Mouse (Mus musculus): ENCODE results near the gene Zfp747.
"Not testable (repeated sequence)": the region's sequence is repeated elsewhere in the genome, so short reads cannot be mapped to it uniquely, and the experiment has no call there.

Gene Zfp747

DNA sequence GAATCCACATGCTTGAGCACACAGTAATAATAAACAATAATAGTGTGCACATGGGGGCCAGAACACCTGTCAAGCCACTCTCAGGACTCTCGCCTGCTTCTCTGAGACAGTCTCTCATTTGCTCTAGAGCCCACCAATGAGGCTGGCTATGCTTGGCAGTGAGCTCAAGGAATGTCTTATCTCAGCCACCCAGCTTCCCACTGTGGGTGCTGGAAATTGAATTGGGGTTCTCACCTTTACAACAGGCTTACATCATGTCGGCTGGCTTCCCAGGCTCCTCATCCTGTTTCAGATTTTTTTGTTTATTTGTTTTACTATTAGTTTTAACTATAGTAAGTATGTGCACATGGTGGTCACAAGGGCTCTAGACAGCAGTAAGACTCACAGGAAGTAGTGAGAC is 4.6 kb downstream of the Zfp747 start:
- no peak for DNase-seq (ENCODE audit: low spot score)

DNA sequence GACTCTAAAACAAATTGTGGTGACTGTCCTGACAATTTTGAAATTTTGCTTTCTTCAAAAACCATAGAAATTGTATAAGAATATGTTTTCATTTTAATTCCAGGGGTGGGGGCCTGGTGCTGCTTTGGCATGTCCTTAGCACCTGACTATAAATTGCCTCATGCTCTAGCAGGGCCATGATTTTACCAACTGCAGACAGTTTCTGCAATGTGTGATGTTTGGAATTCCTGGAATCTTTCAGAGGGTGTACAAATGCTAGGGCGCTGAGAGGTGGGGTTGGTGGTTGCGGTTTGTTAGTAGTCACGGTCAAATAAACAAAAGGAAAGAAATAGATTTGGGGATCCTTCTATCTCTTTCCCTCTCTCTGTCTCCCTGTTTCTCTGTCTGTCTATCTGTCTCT is 9.6 kb downstream of the Zfp747 start:
- no peak for DNase-seq (ENCODE audit: low spot score)

DNA sequence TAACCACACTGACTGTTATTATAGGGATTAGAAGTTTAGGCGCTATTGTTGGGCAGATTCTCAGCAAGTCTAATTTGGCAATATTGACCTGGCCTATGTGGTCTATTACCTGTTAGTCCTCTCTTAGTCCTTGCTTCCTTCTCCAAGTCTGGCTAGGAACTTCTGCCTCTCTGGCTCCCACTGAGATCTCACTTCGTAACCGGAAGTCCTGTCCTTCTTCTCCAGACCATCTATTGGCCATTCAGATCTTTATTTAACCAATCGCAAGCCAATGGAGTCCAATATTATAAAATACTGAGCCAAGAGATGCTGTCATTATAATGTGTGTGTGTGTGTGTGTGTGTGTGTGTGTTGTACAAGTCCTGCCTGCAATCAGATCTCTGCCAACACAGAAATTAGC is 11.7 kb downstream of the Zfp747 start:
- DNase-seq (ENCODE audit: low spot score), result no peak

DNA sequence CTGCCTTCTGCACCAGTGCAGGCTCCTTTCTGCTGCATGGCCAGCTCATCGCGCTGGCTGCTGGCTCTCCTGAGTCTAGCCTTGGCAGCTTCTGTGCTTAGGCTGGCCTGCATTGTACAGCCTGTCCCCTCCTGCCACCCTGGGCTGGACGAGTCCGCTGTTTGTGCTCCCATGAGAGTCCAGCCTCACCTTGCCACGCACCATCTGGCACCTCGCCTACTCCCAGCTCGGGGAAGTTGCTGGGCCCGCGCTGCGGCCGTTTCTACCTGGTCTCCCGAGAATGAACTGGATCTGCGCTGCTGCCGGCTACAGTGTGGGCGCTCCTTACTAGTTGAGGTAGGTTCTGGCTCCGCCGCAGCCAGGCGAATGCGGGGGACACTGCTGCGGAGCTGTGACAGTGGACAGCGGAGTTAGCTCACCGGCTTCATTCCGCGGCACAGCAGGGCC is 12.4 kb downstream of the Zfp747 start:
- DNase-seq (ENCODE audit: low spot score), result no peak

DNA sequence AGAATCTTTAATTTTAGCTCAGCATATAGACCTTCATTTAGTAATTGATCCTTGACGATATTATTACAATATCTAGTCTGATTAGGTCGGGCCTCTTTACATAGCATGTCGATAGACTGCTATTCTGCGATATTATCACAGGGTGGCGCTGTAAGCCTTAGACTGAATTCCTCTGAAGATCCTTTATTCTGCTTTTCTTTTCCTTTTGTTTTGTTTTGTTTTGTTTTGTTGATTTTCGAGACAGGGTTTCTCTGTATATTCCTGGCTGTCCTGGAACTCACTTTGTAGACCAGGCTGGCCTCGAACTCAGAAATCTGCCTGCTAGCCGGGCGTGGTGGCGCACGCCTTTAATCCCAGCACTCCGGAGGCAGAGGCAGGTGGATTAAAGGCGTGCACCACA is 13.4 kb downstream of the Zfp747 start:
- not testable (repeated sequence) for DNase-seq (ENCODE audit: low spot score)

DNA sequence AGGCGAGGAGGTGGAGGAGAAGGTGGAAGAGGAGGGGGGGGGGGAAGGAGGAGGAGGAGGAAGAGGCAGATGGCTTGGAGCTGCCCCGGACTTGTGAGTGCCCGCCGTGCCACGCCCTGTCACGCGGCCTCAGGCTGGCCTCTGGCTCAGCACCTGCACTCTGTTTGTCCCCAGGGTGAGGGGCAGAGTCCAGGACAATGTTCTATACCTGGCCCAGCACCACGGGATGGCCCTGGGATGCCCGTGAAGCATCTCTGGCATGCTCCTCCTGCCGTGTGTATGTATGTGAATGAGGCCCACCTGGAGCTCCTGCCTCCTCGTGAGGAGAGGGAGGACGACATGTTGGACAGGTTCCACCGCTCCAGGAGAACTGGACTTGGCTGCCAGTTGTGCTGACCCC is 14.4 kb downstream of the Zfp747 start:
- no peak for DNase-seq (ENCODE audit: low spot score)

DNA sequence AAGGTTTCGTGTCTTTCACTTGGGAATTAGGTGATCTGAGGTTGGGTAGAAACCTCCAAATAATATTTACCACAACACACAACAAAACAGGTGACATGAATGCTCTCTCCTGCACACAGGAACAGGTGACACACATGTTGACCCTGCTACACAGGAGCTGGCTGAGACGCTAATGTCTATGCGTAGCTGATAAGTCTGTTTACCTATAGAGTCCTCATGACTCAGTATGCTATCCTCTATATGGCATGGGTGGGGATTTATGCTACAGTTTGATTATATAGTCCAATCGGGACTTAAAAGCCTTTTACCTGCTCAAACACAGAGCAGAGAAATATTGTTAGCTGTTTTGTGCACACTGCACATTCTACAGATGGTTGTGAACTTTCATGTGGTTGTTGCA is 15.6 kb downstream of the Zfp747 start:
- DNase-seq (ENCODE audit: low spot score), result no peak

DNA sequence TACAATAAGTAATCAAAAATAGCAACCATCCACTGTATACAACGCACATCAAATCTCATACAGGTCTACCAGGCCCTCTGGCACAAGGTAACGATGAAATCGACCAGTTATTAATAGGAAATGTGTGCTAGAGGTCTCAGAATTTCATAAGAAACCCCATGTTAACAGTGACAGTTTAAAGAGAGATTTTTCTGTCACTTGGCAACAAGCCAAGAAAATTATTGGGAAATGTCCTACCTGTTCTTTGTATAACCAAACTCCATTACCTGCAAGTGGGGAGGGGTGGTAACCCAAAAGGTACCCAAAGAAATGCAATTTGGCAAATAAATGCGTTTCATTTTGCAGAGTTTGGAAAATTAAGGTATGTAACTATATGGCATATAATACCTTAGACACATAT is 17.4 kb downstream of the Zfp747 start:
- no peak for DNase-seq (ENCODE audit: low spot score)

DNA sequence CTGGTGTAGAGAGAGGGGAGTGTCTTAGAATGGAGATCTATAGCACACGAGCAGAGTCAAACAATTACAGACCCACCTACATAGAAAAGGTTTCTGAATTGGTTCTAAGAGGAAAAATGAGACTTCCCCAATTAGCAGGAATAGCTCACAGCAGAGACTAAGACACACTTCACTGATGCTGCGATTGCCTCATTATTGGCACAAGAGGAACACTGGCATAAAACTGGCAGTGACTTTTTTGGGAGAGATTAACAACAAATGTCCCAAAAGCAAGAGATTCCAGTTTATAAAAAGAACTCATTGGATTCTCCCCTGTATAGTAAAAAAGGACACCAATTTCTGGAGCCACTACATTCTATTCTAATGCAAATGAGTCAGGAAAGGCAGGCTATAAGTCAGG is 18.0 kb downstream of the Zfp747 start:
- no peak for DNase-seq (ENCODE audit: low spot score)

DNA sequence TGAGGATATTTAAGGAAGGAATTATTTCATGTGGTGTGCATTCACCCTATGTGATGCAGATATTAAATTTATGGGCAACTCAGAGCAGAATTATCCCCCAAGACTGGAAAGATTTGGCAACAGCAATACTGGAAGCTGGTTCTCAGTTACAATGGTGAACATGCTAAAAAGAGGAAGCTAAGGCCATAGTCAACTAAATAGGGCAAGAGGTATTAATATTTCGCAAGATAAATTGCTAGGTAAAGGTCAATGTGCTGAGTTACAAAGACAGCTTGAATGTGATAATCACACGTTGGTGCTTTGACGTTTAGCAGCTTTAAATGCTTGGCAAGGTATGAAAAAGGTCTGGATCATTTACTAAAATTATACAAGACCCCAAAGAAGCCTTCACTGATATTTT is 20.1 kb downstream of the Zfp747 start:
- no peak for DNase-seq (ENCODE audit: low spot score)

DNA sequence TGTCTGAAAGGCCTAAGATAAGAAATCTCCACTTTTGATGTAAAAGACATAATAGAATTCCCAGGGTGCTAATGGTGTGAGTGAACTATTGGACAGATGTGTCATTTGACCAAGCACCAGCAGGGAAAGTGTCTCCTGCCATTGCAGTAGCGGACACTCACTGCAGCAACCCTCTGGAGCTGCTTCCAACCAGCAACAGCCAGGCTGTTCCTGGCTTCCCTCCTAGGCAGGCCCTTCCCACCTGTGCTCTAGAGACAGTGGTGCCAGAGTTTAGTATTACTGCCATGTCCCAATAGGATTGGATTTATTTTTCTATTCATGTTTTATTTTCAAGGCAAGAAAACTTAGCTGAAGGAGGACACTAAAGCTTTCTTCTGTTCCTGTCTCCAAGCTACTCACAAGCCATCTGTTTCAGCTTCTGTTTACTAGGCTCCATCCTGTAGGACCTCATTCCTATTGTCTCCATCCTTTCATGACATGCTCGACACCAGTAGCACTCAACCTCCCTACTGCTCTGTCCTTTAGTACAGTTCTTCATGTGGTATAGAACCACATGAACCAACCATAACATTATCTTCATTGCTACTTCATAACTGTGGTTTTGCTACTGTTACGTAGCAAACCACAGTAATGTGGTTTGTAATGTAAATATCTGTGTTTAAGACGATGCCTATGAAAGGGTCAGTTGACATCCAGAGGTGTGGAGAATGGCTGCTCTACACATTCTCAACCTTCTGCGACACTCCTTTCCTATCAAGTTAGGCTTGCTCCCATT is 24.4 kb downstream of the Zfp747 start:
- DNase-seq (ENCODE audit: low spot score), result no peak

DNA sequence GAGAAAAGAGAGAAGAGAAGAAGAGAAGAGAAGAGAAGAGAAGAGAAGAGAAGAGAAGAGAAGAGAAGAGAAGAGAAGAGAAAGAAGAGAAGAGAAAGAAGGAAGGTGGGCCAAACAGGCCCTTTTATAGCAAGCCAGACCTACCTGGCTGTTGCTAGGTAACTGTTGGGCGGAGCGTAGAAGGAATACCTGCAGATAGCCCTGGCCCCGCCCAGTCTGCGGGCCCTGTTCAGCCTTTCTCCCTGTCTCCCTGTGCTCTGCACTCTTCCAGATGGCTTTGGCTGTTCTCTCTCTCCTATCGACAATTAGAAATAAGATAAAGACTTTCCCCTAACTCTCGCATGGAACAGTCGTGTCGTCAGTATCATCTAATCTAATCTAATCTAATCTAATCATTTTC is 29.2 kb downstream of the Zfp747 start:
- DNase-seq (ENCODE audit: low spot score), result peak; percentile 61

DNA sequence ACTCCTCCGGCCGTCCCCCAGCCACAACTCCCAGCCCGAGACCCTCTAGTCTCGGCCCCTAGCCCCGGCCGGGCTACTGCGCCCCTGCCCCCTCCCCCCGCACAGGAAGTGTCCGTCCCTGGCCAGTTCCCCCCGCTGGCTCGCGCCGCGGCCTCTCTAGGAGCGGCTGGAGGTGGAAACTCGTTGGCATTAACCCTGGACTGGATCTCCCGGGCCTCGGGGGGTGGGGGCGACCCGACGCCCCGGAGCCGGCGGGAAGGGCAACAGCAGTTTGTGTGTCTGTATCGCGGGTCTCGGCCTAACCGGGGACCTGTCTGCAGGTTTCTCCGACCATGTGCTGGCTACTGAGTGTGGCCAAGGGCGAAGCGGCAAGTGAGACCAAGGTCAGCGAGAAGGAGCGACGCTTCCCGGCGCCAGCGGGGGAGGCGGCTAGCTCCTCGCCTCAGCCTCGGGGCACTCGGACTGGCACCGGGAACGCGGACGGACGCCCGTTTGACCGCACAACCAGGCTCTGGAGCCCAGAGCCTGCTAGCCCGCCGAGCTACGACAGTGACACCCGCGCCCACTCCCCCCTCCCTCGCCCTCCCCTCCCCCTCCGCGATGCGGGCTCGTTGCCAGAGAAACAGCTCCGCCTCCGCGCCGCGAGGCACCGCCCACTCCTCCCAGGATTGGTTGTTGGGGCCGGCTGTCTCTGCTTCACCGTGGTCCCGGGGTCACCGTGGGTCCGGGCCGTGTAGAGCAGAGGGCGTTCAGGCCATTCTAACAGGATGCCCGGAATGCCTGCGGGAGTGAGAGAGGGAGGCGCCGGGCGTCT is 30.1 kb downstream of the Zfp747 start, which contains the start of gene Zfp768:
TSS of gene Zfp768 (minus strand) at position 78 of the 814 bp plus-strand sequence.
- DNase-seq (ENCODE audit: low spot score), result peak; percentile 94

DNA sequence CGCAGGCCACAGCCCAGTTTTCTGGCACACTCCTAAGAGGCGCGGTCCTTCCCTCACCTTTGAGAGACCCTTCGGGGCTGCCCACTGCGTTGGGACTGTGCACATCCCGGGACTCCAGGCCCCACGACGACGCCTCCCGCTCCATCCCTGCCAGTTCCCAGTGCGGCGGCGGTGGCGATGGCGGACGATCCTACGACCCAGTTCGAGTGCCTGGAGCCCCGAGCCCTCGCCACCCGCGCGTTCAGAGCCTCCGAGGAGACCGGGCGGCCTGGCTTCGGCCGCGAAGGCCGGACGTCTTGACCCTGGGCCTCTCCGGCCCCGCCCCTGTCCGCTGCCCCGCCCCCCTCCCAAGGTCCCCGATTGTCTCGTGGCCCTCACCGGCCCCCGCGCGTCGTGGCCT is 30.8 kb downstream of the Zfp747 start:
- DNase-seq (ENCODE audit: low spot score), result no peak

DNA sequence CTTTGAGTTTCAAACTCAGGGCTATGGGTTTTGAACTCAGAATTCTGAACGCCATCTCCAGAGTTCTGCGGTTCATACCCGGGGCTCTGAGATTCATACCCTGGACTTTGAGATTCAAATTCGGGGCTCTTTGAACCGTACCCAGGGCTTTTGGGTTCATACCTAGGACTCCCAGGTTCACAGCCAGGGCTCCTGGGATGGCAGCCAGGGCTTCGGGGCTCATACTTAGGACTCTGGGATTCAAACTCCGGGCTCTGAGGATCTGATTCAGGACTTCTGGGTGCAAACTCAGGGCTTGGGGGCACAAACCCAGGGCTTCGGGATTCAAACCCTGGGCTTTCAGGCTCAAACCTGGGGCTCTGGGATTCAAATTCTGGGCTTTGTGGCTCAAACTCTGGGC is 31.5 kb downstream of the Zfp747 start:
- no peak for DNase-seq (ENCODE audit: low spot score)

DNA sequence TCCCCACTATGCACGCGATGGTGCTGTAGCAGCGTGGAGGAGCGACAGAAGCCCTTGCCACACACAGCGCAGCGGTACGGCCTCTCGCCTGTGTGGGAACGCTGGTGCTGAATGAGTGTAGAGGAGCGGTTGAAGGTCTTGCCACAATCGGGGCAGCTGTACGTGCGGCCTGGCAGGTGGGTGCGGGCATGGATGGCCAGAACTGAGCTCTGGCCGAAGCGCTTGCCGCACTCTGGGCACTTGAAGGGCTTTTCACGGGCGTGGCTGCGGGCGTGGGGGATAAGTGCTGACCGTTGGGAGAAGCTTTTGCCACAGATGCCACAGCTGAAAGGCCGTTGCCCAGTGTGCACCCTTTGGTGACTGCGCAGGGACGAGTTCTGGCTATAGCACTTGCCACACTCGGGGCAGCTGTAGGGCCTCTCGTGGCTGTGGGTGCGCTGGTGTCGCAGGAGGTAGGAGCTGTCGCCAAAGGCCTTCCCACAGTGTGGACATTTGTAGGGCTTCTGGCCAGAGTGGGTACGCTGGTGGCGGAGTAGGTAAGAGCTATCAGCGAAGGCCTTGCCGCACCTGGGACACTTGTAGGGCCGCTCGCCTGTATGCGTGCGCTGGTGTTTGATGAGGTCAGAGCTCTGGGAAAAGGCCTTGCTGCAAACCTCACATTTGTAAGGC is 32.4 kb downstream of the Zfp747 start:
- no peak for DNase-seq (ENCODE audit: low spot score)

DNA sequence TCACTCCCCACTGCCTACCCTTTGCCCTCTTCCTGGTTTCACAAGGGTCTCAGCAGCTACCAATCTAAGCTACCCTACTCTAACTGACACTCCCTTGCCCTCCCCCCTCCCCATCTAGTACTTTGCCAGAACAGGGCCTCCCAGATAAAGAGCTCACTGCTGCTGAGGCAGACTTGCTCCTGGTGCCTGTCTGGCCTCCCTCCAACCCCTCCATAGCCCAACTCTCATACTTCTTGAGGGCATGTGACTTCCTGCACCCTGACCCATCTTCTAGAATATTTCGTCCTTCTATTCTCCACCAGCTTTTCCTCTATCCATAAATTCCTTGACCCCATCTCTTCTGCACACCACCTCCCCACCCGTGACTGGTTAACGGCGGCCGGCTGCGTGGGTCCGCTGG is 33.0 kb downstream of the Zfp747 start:
- no peak for DNase-seq (ENCODE audit: low spot score)

DNA sequence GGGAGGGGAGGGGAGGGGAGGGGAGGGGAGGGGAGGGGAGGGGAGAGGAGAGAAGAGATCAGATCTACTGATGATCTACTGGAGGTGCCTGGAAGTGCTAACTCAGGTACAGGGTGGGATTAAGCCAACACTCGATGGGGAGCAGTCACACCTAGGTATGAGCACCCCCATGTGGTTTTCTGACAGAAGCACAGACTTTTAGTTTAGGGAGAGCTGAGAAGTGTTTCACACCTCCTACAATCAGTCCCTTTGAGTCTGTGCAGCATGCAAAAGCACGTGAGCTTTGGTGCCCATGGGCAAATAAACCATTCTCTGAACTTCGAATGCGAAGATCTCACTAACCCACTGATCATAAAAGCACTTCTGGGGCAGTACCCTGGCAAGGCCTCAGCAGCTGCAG is 33.5 kb downstream of the Zfp747 start:
- DNase-seq (ENCODE audit: low spot score), result no peak

DNA sequence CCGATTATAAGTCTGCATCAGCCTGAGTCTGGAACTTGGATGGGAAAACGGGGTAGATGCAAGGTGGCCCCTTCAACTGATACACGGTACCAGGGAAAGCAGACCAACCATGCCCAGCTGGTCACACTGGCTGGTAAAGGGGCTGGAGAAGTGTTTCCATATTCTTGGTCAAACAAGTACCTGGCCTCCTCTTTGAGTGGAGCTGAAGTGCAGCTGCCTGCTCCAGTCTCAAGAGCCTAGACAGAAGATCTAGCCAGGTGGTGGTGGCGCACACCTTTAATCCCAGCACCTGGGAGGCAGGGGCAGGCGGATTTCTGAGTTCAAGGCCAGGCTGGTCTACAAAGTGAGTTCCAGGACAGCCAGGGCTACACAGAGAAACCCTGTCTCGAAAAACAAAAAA is 34.0 kb downstream of the Zfp747 start:
- DNase-seq (ENCODE audit: low spot score), result not testable (repeated sequence)

DNA sequence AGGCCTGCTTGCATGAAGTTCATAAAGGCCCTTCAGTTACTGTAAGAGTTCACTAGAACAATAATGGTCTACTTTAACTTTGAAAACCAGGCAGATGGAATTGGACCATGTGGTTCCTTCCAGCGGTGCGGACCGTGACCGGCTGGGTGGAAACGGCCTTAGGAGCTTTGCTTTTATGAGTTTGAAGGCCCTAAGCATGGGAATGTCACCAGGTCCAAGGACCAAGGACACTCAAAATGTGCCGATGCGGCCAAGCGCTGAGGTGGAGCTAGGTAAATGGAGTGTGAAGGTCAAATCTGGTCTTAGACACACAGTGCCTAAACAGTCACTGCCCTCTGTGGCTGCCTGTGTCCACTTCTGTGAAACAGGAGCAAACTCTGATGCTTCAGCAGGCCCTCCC is 34.5 kb downstream of the Zfp747 start:
- no peak for DNase-seq (ENCODE audit: low spot score)

DNA sequence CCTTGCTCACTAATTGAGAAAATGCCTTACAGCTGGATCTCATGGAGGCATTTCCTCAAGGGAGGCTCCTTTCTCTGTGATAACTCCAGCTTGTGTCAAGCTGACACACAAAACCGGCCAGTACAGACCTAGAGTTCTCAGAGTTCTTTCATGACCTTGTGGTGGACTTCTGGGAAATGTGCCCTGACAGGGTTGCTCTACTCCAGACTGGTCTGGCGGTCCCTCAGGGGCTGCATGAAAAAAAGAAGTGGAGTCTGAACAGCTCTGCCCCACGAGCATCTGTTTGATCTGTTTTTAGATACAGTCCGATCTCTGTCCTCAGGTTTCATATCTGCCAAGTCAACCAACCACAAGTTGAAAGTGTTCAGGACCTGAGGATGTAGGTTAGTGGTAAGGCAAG is 38.2 kb downstream of the Zfp747 start:
- DNase-seq (ENCODE audit: low spot score), result no peak

DNA sequence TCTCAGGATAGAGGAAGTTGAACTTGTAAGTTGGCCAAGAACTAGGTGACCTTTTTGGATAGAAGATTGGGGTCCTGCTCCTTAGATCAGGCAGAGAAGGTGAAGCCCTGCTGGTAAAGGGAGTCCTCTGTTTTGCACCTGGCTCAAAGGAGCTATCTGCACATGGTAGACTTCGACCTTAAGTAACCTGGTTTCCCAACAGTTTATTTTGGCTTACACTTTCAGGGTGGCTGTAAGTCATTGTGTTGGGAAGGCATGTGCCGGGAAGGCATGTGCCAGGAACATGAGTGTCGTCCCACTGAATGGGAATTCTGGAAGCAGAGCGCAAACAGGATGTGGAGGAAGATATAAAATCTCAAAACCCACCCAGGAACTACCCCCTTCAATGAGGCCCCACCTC is 40.2 kb downstream of the Zfp747 start:
- DNase-seq (ENCODE audit: low spot score), result no peak

DNA sequence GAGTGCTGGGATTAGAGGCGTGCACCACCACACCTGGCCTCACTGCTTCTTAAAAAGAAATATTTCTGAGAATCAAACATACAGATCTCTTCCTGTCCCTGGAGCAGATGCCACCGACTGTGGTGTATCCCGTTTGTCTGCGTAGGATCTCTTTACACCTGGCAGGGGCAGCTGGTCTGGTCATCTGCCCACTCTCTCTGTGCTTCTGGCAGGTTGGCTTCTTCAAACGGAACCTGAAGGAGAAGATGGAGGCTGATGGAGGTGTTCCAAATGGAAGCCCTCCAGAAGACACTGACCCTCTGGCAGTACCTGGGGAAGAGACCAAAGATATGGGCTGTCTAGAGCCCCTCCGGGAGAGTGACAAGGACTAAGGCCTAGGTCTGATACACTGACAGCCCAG is 42.6 kb downstream of the Zfp747 start:
- no peak for DNase-seq (ENCODE audit: low spot score)

Measured in testis, postnatal 14 days (tissue).